Mouse (Mus musculus) fat pad, adult 2 months (tissue): ENCODE measurements around the gene Olfr784.
"Not testable (repeated sequence)": the region's sequence is repeated elsewhere in the genome, so short reads cannot be mapped to it uniquely, and the experiment has no call there.

Experiments
- DNase-seq: peaks from one replicate; pipeline ENCODE4 v3.0.0-alpha.2; 2011; ENCODE audit warnings: low read depth, low spot score; ENCODE audit errors: extremely low read depth

Olfr784 gene

DNA sequence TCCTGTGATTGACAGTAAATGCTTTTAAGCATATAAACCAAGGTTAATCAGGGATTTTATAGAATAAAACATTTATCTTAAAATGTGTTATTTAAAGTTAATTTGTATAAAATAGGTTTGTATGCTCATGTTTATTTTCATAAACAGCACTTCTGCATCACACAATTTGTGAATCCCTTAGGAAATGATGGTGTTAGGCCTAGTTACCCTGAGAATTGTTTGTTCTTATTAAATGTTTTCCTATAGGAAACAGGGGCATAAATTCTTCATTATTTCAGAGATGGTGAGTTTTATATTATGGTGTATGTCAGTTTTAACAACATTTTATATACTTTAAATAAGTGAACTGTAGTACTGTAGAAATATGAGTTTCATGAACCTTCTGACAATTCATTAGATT lies at the start of gene Olfr784:
Gene Olfr784, plus strand, starts transcription at position 301 of the 400 bp plus-strand sequence.
- no peak for DNase-seq

DNA sequence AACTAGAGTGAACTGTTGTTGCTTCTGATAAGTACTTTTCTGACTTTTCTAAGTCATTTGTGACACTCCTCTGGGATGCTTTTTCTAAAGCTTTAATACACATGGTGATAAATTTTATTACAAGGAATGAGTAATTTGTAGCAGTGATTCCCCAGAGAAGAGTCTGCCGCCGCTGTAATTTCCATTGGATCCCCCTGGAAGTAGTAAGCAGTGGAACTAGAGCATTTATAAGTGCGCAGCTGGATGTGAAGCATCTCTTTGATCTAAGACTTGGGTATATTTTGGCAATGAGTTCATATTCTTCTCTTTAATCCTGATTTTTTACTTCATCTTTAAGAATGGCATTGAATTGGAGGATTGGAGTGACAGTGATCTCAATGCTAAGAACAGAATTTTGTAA lies 35.3 kb upstream of the Olfr784 start, which contains the start of gene Olfr782:
Gene Olfr782, plus strand, starts transcription at position 301 of the 400 bp plus-strand sequence.
- DNase-seq, result no peak

DNA sequence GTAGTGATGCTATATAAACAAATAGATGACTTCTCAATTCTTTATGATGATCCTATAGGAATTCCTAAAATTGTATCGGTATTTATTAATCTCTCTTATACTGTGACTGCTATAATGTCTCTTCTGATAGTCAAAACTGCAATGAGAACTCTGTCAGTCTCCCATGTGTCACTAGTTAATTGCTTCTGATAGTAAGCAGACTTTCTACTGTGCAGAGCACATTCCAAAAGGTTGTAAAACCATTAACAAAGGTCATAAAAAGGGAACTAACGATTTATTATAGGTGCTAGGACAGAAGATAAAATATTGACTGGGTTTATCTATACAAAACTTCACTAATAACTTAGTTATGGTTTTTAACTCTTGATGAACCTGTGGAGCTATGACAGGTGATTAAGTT lies 31.4 kb upstream of the Olfr784 start:
- not testable (repeated sequence) for DNase-seq

DNA sequence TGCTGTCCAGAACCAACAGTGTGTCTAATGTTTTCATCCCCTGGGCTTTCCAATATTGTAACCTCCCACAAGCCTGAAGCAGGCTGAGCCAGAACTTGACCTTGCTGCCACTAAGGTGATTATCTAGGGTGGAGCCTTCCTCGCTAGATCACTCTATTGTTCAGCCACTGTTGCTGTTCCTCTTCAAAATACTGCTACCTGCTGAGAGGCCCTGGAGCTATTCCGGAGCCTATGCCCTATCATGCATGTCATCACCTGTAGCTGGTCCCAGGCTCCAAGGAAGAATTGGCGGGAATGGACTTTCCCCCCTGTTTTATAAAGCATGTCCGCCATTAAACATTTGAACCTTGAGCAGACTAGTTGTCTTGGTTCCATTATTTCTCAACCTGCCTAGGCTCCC lies 27.4 kb upstream of the Olfr784 start:
- DNase-seq, result not testable (repeated sequence)

DNA sequence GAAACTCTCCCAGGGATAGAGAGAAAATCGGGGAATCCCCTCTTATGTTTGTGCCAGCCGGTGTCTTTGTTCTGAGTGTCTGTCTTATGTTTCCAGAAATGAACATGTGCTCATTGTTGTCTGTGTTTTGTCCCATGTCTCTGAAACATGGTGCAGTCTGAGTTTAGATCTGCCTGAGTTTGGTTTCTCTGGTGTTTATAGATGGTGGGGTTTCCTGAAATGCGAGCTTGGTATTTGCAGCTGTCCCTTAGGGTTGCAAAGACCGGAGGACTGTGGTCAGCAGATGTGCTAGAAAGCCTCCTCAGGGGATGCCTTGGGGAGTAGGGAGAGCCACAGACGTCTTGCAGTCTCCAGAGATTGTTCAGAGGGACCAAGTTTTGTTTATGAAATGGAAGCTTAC lies 26.6 kb upstream of the Olfr784 start:
- no peak for DNase-seq

DNA sequence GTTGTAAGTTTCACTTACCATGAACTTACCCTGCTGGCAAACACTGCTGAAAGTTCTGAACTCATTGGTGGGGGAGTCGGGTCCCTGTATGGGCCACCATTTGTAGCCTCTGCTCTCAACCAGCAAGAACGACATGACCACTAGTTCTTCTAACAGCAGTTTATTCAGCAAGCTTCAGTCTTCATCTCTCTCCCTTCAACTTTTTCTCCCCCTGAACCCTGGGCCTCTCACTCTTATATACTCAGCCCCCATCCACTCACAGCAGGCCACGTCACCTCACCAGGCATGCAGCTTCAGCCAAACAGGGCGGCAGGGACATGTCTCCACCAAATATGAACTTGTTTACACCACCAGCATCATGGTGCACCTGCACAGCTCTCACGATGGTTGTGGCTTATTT lies 9.8 kb upstream of the Olfr784 start:
- not testable (repeated sequence) for DNase-seq

DNA sequence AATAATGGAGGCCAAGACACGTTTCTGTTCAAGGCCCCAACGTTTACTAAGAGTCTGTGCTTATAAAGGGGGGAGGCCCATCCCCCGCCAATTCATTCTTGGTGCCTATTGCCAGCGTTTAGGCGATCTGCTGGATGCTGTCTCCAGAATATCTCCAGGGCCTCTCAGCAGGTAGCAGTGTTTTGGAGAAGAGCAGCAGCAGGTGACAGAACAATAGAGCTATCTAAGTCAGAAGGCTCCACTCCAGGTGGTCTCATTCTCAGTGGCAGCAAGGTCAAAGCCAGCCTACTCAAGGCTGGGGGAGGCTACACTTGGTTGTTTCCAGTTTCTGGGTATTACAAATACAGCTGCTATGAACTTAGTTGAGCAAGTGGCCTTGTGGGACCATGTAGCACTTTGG lies 17.0 kb downstream of the Olfr784 start:
- no peak for DNase-seq

DNA sequence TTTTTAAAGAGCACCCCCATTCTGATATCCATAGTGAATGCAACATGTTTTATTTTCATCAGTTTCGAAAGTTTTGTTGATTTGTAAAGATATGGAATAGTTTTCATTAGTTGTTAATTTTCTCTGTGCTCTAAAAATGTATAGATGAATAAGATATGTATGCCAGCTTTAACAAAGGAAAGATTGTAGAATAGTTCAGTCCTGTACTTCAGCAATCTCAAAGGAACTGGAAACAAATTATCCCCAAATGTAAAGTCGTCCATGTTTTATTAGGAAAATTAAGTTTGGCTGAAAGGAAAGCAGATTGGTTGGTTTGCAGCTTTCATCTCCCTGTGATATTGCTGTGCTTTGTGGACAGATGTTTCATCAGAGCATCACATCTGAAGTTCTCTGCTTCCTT lies 21.2 kb downstream of the Olfr784 start, which contains the start of gene Olfr785:
Gene Olfr785, plus strand, starts transcription at position 301 of the 400 bp plus-strand sequence.
- DNase-seq, result no peak

DNA sequence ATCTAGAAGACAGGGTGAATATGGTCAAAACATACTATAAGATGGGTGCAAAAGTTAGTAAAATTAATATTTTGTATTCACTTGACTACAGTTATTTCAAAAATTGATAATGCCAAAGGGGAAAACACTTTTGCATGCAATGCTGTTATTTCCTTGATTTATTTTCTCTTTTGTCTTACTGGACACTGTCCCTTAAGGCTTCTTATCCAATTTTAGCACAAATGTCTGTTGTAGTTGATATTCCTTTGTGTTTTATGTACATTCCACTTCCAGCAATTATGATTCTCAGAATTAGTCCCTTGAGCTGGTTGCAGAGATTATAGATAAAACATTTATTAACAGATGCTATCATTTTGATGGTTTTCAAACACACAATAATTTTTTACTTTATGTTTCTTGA lies 43.1 kb downstream of the Olfr784 start, which contains the start of gene Olfr786:
Gene Olfr786, plus strand, starts transcription at position 301 of the 400 bp plus-strand sequence.
- DNase-seq, result no peak
